Mouse (Mus musculus) frontal cortex, postnatal 25 days (tissue): ENCODE data around the gene Kdsr.

Source experiments
- DNase-seq, 2 experiments: peaks; one replicate each; pipeline ENCODE4 v3.0.0; 2022; ENCODE audit warnings: low spot score in 2 of 2

The Kdsr gene

GRCm38 (mm10) chr1:106695649-106696048, 63.9 kb downstream of the Kdsr start:
- no peak for DNase-seq

GRCm38 (mm10) chr1:106694316-106694715, 65.2 kb downstream of the Kdsr start:
- no peak for DNase-seq

DNA sequence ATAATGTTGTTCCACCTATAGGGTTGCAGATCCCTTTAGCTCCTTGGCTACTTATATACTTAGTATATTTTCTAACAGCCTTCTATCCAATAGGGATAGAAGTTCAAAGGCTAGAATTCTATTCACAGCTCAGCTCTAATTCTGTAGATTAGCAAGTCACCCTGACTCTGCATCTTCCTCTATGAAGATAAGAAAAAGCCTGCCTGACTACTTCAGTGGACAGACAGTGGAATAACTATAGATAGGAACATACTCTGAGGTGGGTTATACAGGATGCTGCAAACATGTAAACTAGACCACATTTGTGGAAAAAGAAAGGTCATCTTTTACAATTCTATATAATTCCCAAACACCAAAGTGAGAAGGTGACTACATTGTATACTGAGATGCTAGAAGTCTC, 66.9 kb downstream of the Kdsr start:
- no peak for DNase-seq

DNA sequence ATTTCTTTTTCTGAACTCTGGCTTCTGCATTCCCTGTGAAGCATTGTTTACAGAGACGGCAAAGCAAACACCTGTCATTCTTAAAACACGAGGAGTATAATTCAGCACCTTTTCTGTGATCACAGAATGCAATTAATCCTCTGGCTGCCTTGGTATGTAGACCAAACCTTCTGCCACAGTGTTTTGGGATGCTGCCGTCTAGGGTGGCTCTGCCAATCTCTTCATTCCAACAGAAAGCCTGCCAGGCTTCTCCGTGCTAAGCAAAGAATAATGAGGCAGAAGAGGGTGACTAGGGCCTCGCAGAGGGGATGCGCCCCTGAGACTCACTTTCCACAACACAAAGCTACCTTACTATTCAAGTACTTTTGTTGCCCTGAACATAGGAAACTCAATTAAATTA, 68.6 kb downstream of the Kdsr start:
- DNase-seq: no peak

- DNase-seq: no peak
Observed at GRCm38 (mm10) chr1:106688161-106688516, 71.4 kb downstream of the Kdsr start.

DNA sequence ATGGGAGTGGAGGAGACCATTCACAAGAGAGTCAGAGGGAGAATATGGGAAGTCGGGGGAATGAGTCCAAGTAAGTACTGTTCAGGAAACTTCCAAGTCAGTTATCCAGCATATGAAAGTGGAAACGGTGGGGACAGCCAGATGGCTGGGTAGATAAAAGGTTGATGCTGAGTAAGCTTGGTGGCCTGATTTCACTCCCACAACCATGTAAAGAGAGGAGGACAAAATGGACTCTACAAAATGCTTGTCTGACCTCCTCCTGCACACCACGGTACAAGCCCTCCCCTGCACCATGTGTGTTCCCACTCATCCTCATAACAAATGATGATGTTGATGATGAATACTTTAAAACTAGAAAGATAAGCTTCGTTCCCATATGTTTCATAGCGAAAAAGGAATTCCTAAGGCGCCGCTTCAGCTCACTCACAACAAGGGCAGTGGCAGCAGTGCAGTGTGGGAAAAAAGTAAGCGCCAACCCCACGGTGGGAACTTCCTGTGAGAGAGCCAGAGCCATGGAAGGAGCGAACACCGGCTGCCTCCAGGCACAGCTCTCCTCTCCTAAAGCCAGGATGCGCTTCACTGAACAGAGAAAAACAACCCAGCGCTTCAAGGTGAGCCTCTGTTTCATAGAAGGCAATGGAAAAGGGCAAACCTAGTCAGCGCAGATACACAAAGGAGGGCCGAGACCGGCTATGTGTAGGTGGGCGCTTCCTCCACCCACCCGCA, 71.9 kb downstream of the Kdsr start:
- DNase-seq: no peak

DNA sequence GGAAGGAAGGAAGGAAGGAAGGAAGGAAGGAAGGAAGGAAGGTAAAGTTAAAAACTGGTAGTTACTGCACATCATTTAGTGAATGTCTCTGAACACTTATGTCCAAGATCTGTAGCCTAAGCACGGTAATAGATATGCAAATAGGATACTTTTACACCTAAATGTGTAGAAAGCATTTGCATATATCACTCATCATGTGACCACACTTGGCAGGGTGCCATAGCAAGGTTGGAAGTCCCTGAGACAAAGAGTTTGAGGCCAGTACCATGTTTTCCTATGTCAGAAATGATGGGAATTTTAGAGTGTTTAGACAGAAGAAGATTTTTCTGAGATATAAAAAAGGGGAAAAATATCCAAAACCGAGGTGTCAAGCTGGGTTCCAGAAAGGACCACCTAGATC, 73.8 kb downstream of the Kdsr start:
- no peak for DNase-seq

GRCm38 (mm10) chr1:106684546-106684945, 75.0 kb downstream of the Kdsr start:
- no peak for DNase-seq

- no peak for DNase-seq
Observed at GRCm38 (mm10) chr1:106682829-106683228, 76.7 kb downstream of the Kdsr start.

- no peak for DNase-seq
Observed at GRCm38 (mm10) chr1:106679800-106680515, 79.6 kb downstream of the Kdsr start.

DNA sequence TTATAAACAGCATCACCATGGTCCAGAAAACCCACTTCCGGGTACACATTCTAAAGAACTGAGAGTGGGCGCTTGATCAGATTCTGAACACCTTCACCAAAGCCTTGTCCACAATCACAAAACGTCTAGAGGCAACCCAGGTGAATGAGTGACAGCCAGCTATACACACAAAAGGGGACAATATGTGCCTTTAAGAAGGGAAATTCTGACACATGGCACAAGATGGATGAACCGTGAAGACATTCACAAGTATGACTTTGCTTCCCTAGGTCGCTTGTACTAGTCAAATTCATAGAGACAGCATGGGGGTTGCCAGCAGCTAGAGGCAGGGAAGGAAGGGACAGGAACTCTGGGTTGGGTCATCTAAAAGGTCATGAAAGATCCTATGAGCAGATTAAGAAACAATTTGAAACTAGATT, 81.5 kb downstream of the Kdsr start:
- no peak for DNase-seq
